Mouse (Mus musculus): ENCODE results near the gene Gm3336. TPM values are rescaled to one million over a fixed set of nuclear protein-coding genes. Genes with fewer than 3 reads are reported as not detected.
A peak's percentile ranks its signal among the peaks of the same experiment; 100 is the strongest.

The Gm3336 gene
- total RNA-seq, 2 experiments from 2014 or later, result not detected

DNA sequence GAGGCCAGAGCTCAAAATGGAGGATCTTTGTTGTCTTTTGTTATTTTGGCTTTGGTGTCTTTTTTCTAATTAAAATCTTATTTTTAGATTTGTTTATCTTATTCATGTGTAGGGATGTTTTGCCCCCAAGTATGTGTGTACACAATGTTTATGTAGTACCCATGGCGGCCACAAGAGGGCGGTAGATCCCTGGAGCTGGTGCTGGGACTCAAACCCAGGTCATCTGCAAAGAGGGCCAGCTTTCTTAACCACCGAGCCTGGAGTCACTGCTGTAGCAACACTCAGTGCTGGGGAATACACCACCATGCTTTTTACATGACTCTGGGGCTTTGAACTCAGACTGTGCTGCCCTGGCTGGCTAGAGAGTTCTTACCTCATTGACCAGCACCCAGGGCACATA is 45.0 kb downstream of the Gm3336 start:
- peak; percentile 61 to 73 for DNase-seq

DNA sequence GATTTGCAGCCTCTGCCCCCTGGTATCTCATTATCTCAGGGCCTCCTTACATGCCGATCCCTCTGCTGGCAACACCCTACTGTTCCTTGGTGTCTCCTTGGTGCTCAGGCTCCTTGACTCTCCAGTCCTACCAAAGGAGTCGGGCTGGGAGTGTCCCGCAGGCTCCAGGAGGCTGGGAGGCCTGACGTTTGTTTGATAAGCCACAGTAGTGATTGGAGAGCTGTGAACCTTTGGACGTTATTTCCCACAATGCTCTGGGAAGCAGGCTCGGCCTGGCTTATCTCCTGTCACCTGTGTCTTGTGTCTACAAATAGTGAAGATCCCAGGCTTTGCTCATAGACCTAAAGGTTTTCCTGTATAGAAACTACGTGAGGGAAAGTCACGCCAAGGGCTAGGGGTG is 45.7 kb downstream of the Gm3336 start:
- DNase-seq, result peak in 1 of 2 experiments; percentile 2

DNA sequence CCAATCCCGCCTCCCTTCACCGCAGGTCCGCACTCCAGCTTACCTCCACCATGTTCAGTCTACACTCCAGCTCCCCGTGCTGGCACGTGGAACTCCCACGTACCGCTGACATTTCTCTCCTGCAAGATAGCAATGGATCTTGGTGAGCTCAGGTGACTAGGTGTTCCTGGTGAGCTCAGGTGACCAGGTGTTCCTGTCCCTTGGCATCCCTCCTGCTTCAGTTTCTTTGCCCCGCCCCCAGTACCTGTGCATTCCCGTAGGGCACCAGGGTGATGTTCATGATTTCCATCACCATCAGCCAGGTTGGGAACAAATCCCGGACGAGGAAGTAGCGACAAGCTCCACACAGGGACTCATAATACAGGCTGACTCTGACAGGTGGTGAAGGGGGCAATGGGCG is 46.3 kb downstream of the Gm3336 start:
- DNase-seq, result no peak

GRCm38 (mm10) chr8:70765329-70765728 is 47.0 kb downstream of the Gm3336 start:
- no peak for DNase-seq

- DNase-seq, result peak; percentile 55 to 79
Observed at GRCm38 (mm10) chr8:70765838-70766570, 47.7 kb downstream of the Gm3336 start.

DNA sequence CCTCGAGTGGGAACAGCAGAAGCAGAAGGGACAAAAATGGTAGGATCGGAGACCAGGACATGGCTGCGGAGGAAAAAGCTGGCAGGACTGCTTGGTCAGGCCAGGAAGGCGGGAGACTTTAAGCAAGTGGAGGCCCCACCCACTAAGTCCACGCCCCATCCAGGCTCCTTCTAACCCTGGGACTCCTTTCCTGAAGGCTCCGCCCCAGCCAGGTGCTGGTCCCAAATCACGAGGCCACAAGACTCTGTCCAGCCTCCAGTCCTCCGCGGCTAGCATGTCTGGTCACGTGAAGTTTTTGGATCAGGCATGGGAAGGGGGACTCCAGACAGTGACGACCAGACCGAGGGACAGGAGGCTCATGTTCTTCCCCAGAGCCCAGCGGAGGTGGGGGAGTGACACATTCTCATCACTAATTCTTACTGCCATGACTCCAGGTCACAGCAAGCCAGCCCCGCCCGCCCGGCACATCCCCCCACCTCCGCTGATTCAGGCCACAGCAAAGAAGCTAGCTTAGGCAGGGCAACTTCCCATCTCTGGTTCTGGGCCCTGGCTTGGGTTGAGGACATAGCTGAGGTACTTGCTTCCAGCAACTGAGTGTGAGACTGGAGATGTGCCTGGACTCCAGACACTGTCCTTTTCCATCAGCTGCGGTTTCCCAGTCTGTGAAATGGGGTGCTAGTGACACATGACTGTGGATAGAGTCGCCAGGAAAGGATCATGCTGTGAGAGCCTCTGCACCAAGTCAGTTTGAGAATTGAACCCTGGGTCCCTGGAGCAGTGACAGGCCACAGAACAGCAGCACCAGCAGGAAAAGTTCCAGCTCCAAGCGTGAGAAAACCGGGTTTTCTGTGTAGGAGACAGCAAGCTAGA is 48.5 kb downstream of the Gm3336 start:
- DNase-seq, result peak; percentile 73 to 82

DNA sequence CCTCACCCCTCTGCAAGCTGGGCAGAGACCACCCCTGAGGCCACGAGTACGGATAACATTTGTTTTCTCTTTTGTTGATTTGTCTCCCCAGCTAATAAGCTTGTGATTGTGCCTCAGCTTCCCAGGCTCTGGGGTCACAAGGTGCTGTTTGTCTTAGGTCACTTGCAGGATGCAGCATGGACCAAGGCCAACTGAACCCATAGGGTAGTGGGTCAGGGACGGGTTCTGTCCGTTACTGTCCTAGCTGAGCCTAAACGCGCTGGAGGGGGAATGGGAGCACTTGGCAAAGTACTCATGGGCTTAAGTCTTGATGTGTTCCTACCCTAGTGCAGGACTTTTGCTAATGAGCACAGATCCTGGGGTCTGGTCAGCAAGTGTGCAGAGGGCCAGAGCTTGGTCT is 49.2 kb downstream of the Gm3336 start:
- DNase-seq, result no peak

- DNase-seq, result no peak
Observed at GRCm38 (mm10) chr8:70768231-70768776, 50.0 kb downstream of the Gm3336 start.

- no peak for DNase-seq
Observed at GRCm38 (mm10) chr8:70768956-70769355, 50.6 kb downstream of the Gm3336 start.

DNA sequence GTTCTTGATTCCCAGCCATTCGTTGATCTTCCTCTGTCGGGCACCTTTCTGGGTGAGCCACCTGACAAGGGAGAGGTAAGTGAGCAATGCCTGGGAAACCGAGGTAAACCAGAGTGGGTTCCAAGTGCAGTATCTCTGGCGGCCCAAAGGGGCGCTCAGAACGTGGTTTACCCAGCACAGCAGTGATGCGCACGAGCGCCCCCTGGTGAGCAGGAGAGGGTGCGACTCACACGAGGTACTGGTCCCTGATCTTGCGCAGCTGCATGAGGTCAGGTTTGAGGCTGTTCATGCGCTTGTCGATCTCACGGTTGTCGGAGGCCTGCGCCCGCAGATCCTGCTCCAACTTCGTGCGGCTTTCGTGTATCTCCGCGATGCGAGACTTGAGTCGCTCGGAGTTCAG is 51.0 kb downstream of the Gm3336 start:
- DNase-seq, result peak; percentile 97 to 99

DNA sequence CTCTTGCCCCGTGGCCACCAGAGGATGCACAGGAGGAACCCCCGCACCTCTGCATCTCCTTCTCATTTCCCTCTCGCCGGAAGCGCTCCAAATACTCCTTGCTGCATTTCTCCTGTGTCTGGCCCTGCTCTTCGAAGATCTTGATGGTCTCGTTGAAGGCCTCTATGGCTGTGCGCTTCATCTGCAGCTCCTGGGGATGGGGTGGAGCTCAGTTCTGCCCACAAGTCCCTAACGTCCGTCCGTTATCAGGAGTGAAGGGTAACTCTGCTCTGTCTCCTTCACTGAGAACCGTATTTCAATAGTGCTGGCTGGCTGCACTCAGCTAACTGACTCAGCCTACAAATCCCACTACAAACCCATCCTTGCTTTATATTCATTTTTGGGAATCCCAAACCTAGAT is 51.5 kb downstream of the Gm3336 start:
- no peak for DNase-seq

GRCm38 (mm10) chr8:70770748-70771147 is 52.4 kb downstream of the Gm3336 start:
- DNase-seq, result no peak

DNA sequence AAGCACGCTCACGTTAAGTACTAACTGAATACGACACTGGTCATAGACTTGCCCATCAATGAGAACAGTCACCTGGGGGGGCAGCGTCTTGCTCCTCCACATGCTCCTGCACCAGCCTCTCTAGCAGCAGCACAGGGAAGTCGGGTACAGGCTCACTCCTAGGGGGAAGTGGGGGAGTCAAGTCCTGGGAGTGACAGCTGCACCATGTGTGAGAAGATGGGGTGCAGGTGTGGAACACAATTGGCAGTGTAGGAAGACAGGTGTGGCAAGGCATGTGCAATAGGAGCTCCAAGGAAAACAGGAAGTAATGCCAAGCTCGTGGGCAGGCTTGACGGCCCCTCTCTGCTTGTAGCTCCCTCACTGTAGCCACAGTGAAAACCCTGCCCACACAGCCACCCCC is 52.9 kb downstream of the Gm3336 start:
- DNase-seq, result no peak

DNA sequence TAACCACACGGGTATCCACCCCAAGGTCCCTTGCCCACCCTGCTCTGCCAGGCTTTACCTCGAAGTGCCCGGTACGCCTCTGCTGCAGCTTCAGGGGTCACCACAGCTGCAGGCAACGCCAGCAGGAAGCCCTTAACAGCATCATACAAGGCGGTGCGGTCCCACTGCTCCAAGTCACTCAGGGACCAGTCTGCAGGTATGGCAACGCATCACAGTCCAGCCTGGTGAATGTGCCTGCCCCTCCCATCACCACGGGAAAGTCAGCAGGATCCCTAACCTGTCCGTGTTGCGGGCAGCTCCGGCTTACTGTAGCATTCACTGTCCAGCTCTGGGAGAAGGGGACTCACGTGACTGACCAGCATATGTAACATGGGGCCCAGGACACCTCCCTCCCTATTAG is 53.7 kb downstream of the Gm3336 start:
- DNase-seq, result no peak

Other genes starting within 250 kb of the Gm3336 start
- 10 to 100 TPM; 23.6 to 24.4 TPM for gene Klhl26, start 241.6 kb upstream of the Gm3336 start, total RNA-seq (2021)
- gene Tmem59l, start 231.2 kb upstream of the Gm3336 start, total RNA-seq (2021), result 10 to 100 TPM in 1 of 2 experiments, 1 to 10 TPM in 1; 9.5 to 11.3 TPM
- under 1 TPM; 0.23 to 0.95 TPM for gene Crlf1, start 225.4 kb upstream of the Gm3336 start, total RNA-seq (2021)
- 100 to 1,000 TPM; 144 to 154 TPM for gene Rex1bd, start 211.8 kb upstream of the Gm3336 start, total RNA-seq (2021)
- 1,000 to 10,000 TPM; 1,515 to 1,560 TPM for gene Uba52, start 207.7 kb upstream of the Gm3336 start, total RNA-seq (2021)
- gene Fkbp8, start 190.8 kb upstream of the Gm3336 start, total RNA-seq (2021), result 100 to 1,000 TPM; 265 to 329 TPM
- 10 to 100 TPM; 63.2 to 89.1 TPM for gene Kxd1, start 190.6 kb upstream of the Gm3336 start, total RNA-seq (2021)
- gene Ell, start 179.1 kb upstream of the Gm3336 start, total RNA-seq (2021), result 10 to 100 TPM; 22.3 to 25.3 TPM
- 100 to 1,000 TPM in 1 of 2 experiments, 10 to 100 TPM in 1; 98.7 to 260 TPM for gene Isyna1, start 124.2 kb upstream of the Gm3336 start, total RNA-seq (2021)
- 100 to 1,000 TPM in 1 of 2 experiments, 10 to 100 TPM in 1; 89.7 to 103 TPM for gene Ssbp4, start 109.7 kb upstream of the Gm3336 start, total RNA-seq (2021)
- 1 to 10 TPM; 2.1 to 2.6 TPM for gene Lrrc25, start 102.4 kb upstream of the Gm3336 start, total RNA-seq (2021)
- 1 to 10 TPM; 5.0 to 6.0 TPM for gene Gdf15, start 86.1 kb upstream of the Gm3336 start, total RNA-seq (2021)
- gene Pgpep1, start 58.2 kb upstream of the Gm3336 start, total RNA-seq (2021), result 100 to 1,000 TPM; 138 to 139 TPM
- gene Lsm4, start 45.3 kb upstream of the Gm3336 start, total RNA-seq (2021), result 10 to 100 TPM; 74.3 to 84.4 TPM
- 100 to 1,000 TPM; 219 to 227 TPM for gene Jund, start 19.6 kb upstream of the Gm3336 start, total RNA-seq (2021)
- not detected for gene Iqcn, start 15.1 kb upstream of the Gm3336 start, total RNA-seq (2021)
- gene Pde4c, start 5.2 kb downstream of the Gm3336 start, total RNA-seq (2021), result 1 to 10 TPM in 1 of 2 experiments, under 1 TPM in 1; 0.33 to 1.2 TPM
- 10 to 100 TPM; 68.6 to 78.2 TPM for gene Rab3a, start 36.1 kb downstream of the Gm3336 start, total RNA-seq (2021)
- gene Mpv17l2, start 42.4 kb downstream of the Gm3336 start, total RNA-seq (2021), result 100 to 1,000 TPM; 119 to 155 TPM
- 10 to 100 TPM; 35.6 to 51.5 TPM for gene Pik3r2, start 58.2 kb downstream of the Gm3336 start, total RNA-seq (2021)
- gene Mast3, start 86.5 kb downstream of the Gm3336 start, total RNA-seq (2021), result 10 to 100 TPM; 16.8 to 19.0 TPM
- not detected for gene Il12rb1, start 89.9 kb downstream of the Gm3336 start, total RNA-seq (2021)
- 10 to 100 TPM in 1 of 2 experiments, 1 to 10 TPM in 1; 6.9 to 10.5 TPM for gene Arrdc2, start 121.2 kb downstream of the Gm3336 start, total RNA-seq (2021)
- 1 to 10 TPM; 2.3 to 4.0 TPM for gene Kcnn1, start 144.7 kb downstream of the Gm3336 start, total RNA-seq (2021)
- gene Ccdc124, start 155.4 kb downstream of the Gm3336 start, total RNA-seq (2021), result 10 to 100 TPM; 54.7 to 57.2 TPM
- gene Slc5a5, start 174.2 kb downstream of the Gm3336 start, total RNA-seq (2021), result not detected
- gene Rpl18a, start 178.9 kb downstream of the Gm3336 start, total RNA-seq (2021), result 1,000 to 10,000 TPM; 1,312 to 1,373 TPM
- 10 to 100 TPM; 25.6 to 42.0 TPM for gene Map1s, start 187.4 kb downstream of the Gm3336 start, total RNA-seq (2021)

Measured in adrenal gland, postnatal 36 days (tissue).